10 mouse cellular contexts compared by ENCODE assay signal in genomic region chr5:45292383-45292782, GRCm38 (mm10).
DNase-seq lines count a peak whose midpoint lies in the region; ATAC-seq lines count a peak whose summit lies in the region.
"Had no signal": no experiment of that assay in that cellular context is flagged by ENCODE, and none has a peak within 500 bp of the region (broad histone marks: within the 10 kb centered on the region; RNA-seq: fewer than 3 reads in every experiment).

No protein-coding gene starts in this region.

- H3K4me1 ChIP-seq in heart, embryonic 14.5 days (ENCODE audit: control insufficient read depth in 2 of 2, insufficient read depth in 2 of 2, low read length in 2 of 2), result no peaks in the 10 kb centered on the region
- no peaks in the 10 kb centered on the region for H3K4me1 ChIP-seq in hindbrain, embryonic 11.5 days (replicated peaks; ENCODE audit: control insufficient read depth, insufficient read depth, low read length)
- H3K4me1 ChIP-seq in forebrain, embryonic 12.5 days, result no peaks in the 10 kb centered on the region
- H3K4me1 ChIP-seq: embryonic facial prominence, embryonic 12.5 days; midbrain, embryonic 12.5 days had no signal

- no peak overlapping the region for H3K9ac ChIP-seq in heart, embryonic 14.5 days (ENCODE audit: low read length)
- no peak overlapping the region for H3K9ac ChIP-seq in hindbrain, embryonic 11.5 days (ENCODE audit: low read depth, low read length)
- H3K9ac ChIP-seq in forebrain, embryonic 12.5 days, result no peak overlapping the region
- H3K9ac ChIP-seq: embryonic facial prominence, embryonic 12.5 days; midbrain, embryonic 12.5 days had no signal

- no peaks in the 10 kb centered on the region for H3K9me3 ChIP-seq in heart, embryonic 14.5 days (ENCODE audit: control insufficient read depth, low read length)
- H3K9me3 ChIP-seq in hindbrain, embryonic 11.5 days (ENCODE audit: control insufficient read depth, low read length), result no peaks in the 10 kb centered on the region
- H3K9me3 ChIP-seq in forebrain, embryonic 12.5 days, result no peaks in the 10 kb centered on the region
- H3K9me3 ChIP-seq: embryonic facial prominence, embryonic 12.5 days; midbrain, embryonic 12.5 days had no signal

- ATAC-seq in heart, embryonic 14.5 days (ENCODE audit: insufficient number of reproducible peaks, insufficient read depth, low FRiP score, low read depth), result peak; percentile 81
- ATAC-seq in inflammation-experienced regulatory T-cells, adult 6 months, result no peak
- ATAC-seq in hindbrain, embryonic 11.5 days (ENCODE audit: low FRiP score), result no peak
- no peak for ATAC-seq in forebrain, embryonic 12.5 days (ENCODE audit: low FRiP score)

- H3K4me3 ChIP-seq in heart, embryonic 14.5 days (ENCODE audit: control insufficient read depth in 1 of 2, insufficient read depth in 1 of 2, low read depth in 1 of 2, low read length in 2 of 2), result no peak overlapping the region
- no peak overlapping the region for H3K4me3 ChIP-seq in hindbrain, embryonic 11.5 days (ENCODE audit: low read depth, low read length)
- H3K4me3 ChIP-seq in forebrain, embryonic 12.5 days (replicated peaks), result no peak overlapping the region
- H3K4me3 ChIP-seq: embryonic facial prominence, embryonic 12.5 days; midbrain, embryonic 12.5 days had no signal

- no peaks in the 10 kb centered on the region for H3K27me3 ChIP-seq in heart, embryonic 14.5 days (ENCODE audit: control insufficient read depth, insufficient read depth, low read length)
- H3K27me3 ChIP-seq in hindbrain, embryonic 11.5 days (ENCODE audit: control insufficient read depth, insufficient read depth, low read length), result no peaks in the 10 kb centered on the region
- H3K27me3 ChIP-seq in forebrain, embryonic 12.5 days, result no peaks in the 10 kb centered on the region
- H3K27me3 ChIP-seq: embryonic facial prominence, embryonic 12.5 days; midbrain, embryonic 12.5 days had no signal

- no peaks in the 10 kb centered on the region for H3K36me3 ChIP-seq in heart, embryonic 14.5 days (ENCODE audit: control insufficient read depth, insufficient read depth, low read length)
- H3K36me3 ChIP-seq in hindbrain, embryonic 11.5 days (ENCODE audit: control insufficient read depth, insufficient read depth, low read length), result no peaks in the 10 kb centered on the region
- no peaks in the 10 kb centered on the region for H3K36me3 ChIP-seq in forebrain, embryonic 12.5 days (replicated peaks)
- H3K36me3 ChIP-seq: embryonic facial prominence, embryonic 12.5 days; midbrain, embryonic 12.5 days had no signal

- H3K4me2 ChIP-seq in heart, embryonic 14.5 days (ENCODE audit: low read length), result no peak overlapping the region
- no peak overlapping the region for H3K4me2 ChIP-seq in hindbrain, embryonic 11.5 days (replicated peaks; ENCODE audit: low read depth, low read length)
- H3K4me2 ChIP-seq in forebrain, embryonic 12.5 days, result no peak overlapping the region
- H3K4me2 ChIP-seq: embryonic facial prominence, embryonic 12.5 days; midbrain, embryonic 12.5 days had no signal

- peak overlapping the region in 1 of 2 experiments; percentile 29; a peak in 1 of 4 replicates for H3K27ac ChIP-seq in heart, embryonic 14.5 days (replicated peaks in 1 of 2; ENCODE audit: control insufficient read depth in 1 of 2, insufficient read depth in 1 of 2, low read depth in 2 of 2, low read length in 2 of 2)
- H3K27ac ChIP-seq in hindbrain, embryonic 11.5 days (ENCODE audit: low read depth, low read length), result no peak overlapping the region
- no peak overlapping the region for H3K27ac ChIP-seq in forebrain, embryonic 12.5 days
- H3K27ac ChIP-seq: embryonic facial prominence, embryonic 12.5 days; midbrain, embryonic 12.5 days had no signal

- DNase-seq in gastrocnemius, postnatal 25 days, result peak; percentile 20
- no peak for DNase-seq in gastrocnemius, adult 8-10 months (ENCODE audit: low spot score in 2 of 2)
- DNase-seq in kidney, postnatal 4 days, result peak; percentile 53 to 65
- peak; percentile 20 for DNase-seq in ovary, postnatal 36 days (ENCODE audit: low spot score)
- no peak for DNase-seq in hindbrain, embryonic 11.5 days (ENCODE audit: low spot score)

- 70% methylated on average over 1 of the region's 1 CpGs for whole genome bisulfite sequencing in heart, embryonic 14.5 days
- WGBS in hindbrain, embryonic 11.5 days, result 84% methylated on average over 1 of the region's 1 CpGs
- WGBS in forebrain, embryonic 12.5 days, result 95% methylated on average over 1 of the region's 1 CpGs

Comparison
In these comparisons a context has a peak if more than half of its experiments do, and no peak if none do; other contexts are left out.
1. DNase-seq: peak in gastrocnemius, postnatal 25 days (single experiment), kidney, postnatal 4 days (2 of 2) and ovary, postnatal 36 days (single experiment); none in gastrocnemius, adult 8-10 months (0 of 2) and hindbrain, embryonic 11.5 days (single experiment).